ENCODE assay signal across 9 mouse cellular contexts in the genomic region with DNA sequence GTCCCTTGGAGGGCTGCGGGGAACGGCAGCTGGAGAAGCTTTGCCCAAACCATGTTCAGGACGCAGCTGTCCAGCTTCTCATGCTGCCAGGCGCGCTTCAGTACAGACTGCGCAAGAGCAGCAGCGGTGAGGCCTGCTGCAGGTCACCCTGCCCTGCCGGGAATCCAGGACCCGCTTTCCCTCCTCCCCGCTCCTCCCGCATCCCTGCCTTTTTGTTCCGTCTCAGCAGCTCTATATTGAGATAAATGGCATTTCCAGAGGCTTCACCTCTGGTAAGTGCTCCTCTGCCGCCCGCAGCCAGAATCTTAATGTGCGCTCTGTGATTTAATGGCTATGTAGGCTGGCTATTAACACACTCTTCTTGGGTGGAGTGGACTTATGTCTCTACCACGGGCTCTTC. TPM values are rescaled to one million over a fixed set of nuclear protein-coding genes. Genes with fewer than 3 reads are reported as not detected.
DNase-seq lines count a peak whose midpoint lies in the region; ATAC-seq lines count a peak whose summit lies in the region.
"Had no signal": no experiment of that assay in that cellular context is flagged by ENCODE, and none has a peak within 500 bp of the region (broad histone marks: within the 10 kb centered on the region; RNA-seq: fewer than 3 reads in every experiment).

No protein-coding gene starts in this region.

- H3K27ac ChIP-seq in heart, embryonic 12.5 days (ENCODE audit: poor library complexity, severe bottlenecking), result no peak overlapping the region
- peak overlapping the region; percentile 77 for H3K27ac ChIP-seq in hindbrain, embryonic 14.5 days

- DNase-seq in heart, adult 18-20 months, result no peak
- peak; percentile 71 for DNase-seq in embryo, embryonic 11 days
- DNase-seq in hindbrain, embryonic 14.5 days (ENCODE audit: low spot score), result peak; percentile 53
- peak; percentile 54 for DNase-seq in neural tube, embryonic 10.5 days (ENCODE audit: extremely low spot score, low spot score)
- DNase-seq in MN1 (ENCODE audit: low spot score), result no peak
- no peak for DNase-seq in right cerebral cortex, adult 2 months (ENCODE audit: low spot score in 2 of 2)
- no peak for DNase-seq in adrenal gland, adult 2 months
- DNase-seq: left cerebral cortex, postnatal 4 days had no signal

- H3K4me3 ChIP-seq in heart, embryonic 12.5 days, result no peak overlapping the region
- no peak overlapping the region for H3K4me3 ChIP-seq in hindbrain, embryonic 14.5 days (replicated peaks; ENCODE audit: low read length)

- 41% methylated on average over 16 of the region's 16 CpGs for WGBS in heart, embryonic 12.5 days
- 20% methylated on average over 16 of the region's 16 CpGs for WGBS in hindbrain, embryonic 14.5 days

- peaks cover 15% of the 10 kb centered on the region for H3K4me1 ChIP-seq in heart, embryonic 12.5 days (replicated peaks)
- H3K4me1 ChIP-seq in hindbrain, embryonic 14.5 days (replicated peaks; ENCODE audit: control insufficient read depth, insufficient read depth, low read length), result peaks cover 16% of the 10 kb centered on the region

- ATAC-seq in heart, embryonic 12.5 days (ENCODE audit: insufficient number of reproducible peaks, low FRiP score), result no peak
- peak; percentile 79; the same call in 1 of the 2 replicates for ATAC-seq in hindbrain, embryonic 14.5 days (ENCODE audit: low FRiP score)

- no peak overlapping the region for H3K9ac ChIP-seq in heart, embryonic 12.5 days
- H3K9ac ChIP-seq in hindbrain, embryonic 14.5 days, result peak overlapping the region; percentile 35; the same call in 1 of the 2 replicates

- no peaks in the 10 kb centered on the region for H3K27me3 ChIP-seq in heart, embryonic 12.5 days (replicated peaks)
- H3K27me3 ChIP-seq in hindbrain, embryonic 14.5 days (ENCODE audit: control insufficient read depth, insufficient read depth, low read length), result no peaks in the 10 kb centered on the region

- H3K36me3 ChIP-seq in heart, embryonic 12.5 days, result no peaks in the 10 kb centered on the region
- H3K36me3 ChIP-seq in hindbrain, embryonic 14.5 days (replicated peaks; ENCODE audit: control insufficient read depth, insufficient read depth), result no peaks in the 10 kb centered on the region

- H3K4me2 ChIP-seq in heart, embryonic 12.5 days, result peak overlapping the region; percentile 18; the same call in 1 of the 2 replicates
- H3K4me2 ChIP-seq in hindbrain, embryonic 14.5 days (replicated peaks), result peak overlapping the region; percentile 34

- no peaks in the 10 kb centered on the region for H3K9me3 ChIP-seq in heart, embryonic 12.5 days (replicated peaks)
- no peaks in the 10 kb centered on the region for H3K9me3 ChIP-seq in hindbrain, embryonic 14.5 days (ENCODE audit: control insufficient read depth, low read length)

RNA-seq across cellular contexts. Expression of gene Alox5ap, which starts 5.5 kb away (rescaled TPM):
- polyA plus RNA-seq in heart, embryonic 12.5 days (2016; fragmentation: Nextera tagmentation; extraction: Ambion mirVana), result 4.5 and 4.9 TPM in 2 replicates
- 10 to 100 TPM; 12.6 TPM for total RNA-seq in heart, adult 18-20 months (2021)
- polyA plus RNA-seq in hindbrain, embryonic 14.5 days (2014; fragmentation: Nextera tagmentation; extraction: Ambion mirVana), result 9.5 and 14.8 TPM in 2 replicates
- 10 to 100 TPM; 22.8 to 27.0 TPM for total RNA-seq in adrenal gland, adult 2 months (2021)
- 9.0 and 9.1 TPM in 2 replicates for polyA plus RNA-seq in adrenal gland, adult 2 months (2012; rRNA removed)

Comparison
In these comparisons a context has a peak if more than half of its experiments do, and no peak if none do; other contexts are left out.
1. DNase-seq: peak in embryo, embryonic 11 days (single experiment), hindbrain, embryonic 14.5 days (single experiment) and neural tube, embryonic 10.5 days (single experiment); none in heart, adult 18-20 months (0 of 2), MN1 (single experiment), right cerebral cortex, adult 2 months (0 of 2) and adrenal gland, adult 2 months (single experiment).